Mouse (Mus musculus) kidney, adult 10 weeks (tissue): ENCODE data around the gene Aco1. TPM values are rescaled to one million over a fixed set of nuclear protein-coding genes. Genes with fewer than 3 reads are reported as not detected.

Experiments
- polyA plus RNA-seq: library from polyadenylated mRNA; stranded (reverse); fragments of 350-450 nt; fragmentation: Illumina TruSeq; extraction: RNeasy Lipid Tissue Mini Kit (QIAGEN cat#74804); gene quantifications from one replicate; pipeline ENCODE4 v1.2.3, GENCODE M21; 2014; ENCODE audit warnings: low read depth, low replicate concordance

The Aco1 gene
- 137 TPM for polyA plus RNA-seq

GRCm38 (mm10) chr4:40142743-40143532, at the start of gene Aco1:
Gene Aco1, plus strand, starts transcription at chr4:40143081.

GRCm38 (mm10) chr4:40239409-40240271, 96.8 kb downstream of the Aco1 start, which contains the start of gene Ddx58:
Gene Ddx58, minus strand, starts transcription at chr4:40239828.

Other genes with a start within 250 kb of the Aco1 start
- 37.6 TPM for gene Ddx58, start 96.7 kb downstream of the Aco1 start, polyA plus RNA-seq
- gene Smim27, start 126.5 kb downstream of the Aco1 start, polyA plus RNA-seq = 19.3 TPM
- gene Topors, start 126.8 kb downstream of the Aco1 start, polyA plus RNA-seq = 46.4 TPM
- gene Ndufb6, start 136.3 kb downstream of the Aco1 start, polyA plus RNA-seq = 483 TPM